Mouse (Mus musculus): ENCODE results near the gene Stau1. TPM values are rescaled to one million over a fixed set of nuclear protein-coding genes. Genes with fewer than 3 reads are reported as not detected.
"Not testable (repeated sequence)": the region's sequence is repeated elsewhere in the genome, so short reads cannot be mapped to it uniquely, and the experiment has no call there.

The Stau1 gene
- polyA plus RNA-seq, 1 experiment from 2014 or later, result 96.1 TPM

GRCm38 (mm10) chr2:167009483-167009882 lies 13.4 kb upstream of the Stau1 start:
- Histone ChIP-seq H3K36me3 (replicated peaks) (no peaks in the 10 kb centered on the region), H3K9me3 (no peaks in the 10 kb centered on the region)
- 82% methylated on average over 4 of the region's 4 CpGs for WGBS

GRCm38 (mm10) chr2:167007565-167007964 lies 11.5 kb upstream of the Stau1 start:
- DNase-seq (ENCODE audit: low spot score); H3K36me3 ChIP-seq (replicated peaks): not testable (repeated sequence)
- WGBS, result 78% methylated on average over 4 of the region's 4 CpGs

More at GRCm38 (mm10) chr2:167009483-167009882, 13.4 kb upstream of the Stau1 start:
- no peak for DNase-seq (ENCODE audit: low spot score)
- Histone ChIP-seq H3K4me3 (no peak overlapping the region), H3K27ac (replicated peaks) (no peak overlapping the region), H3K27me3 (replicated peaks; ENCODE audit: low read depth, poor library complexity, severe bottlenecking) (no peaks in the 10 kb centered on the region), H3K4me1 (no peaks in the 10 kb centered on the region)

GRCm38 (mm10) chr2:167007001-167007491 lies 10.9 kb upstream of the Stau1 start:
- DNase-seq (ENCODE audit: low spot score), result no peak
- H3K36me3 ChIP-seq (replicated peaks), result no peaks in the 10 kb centered on the region
- H3K4me3 ChIP-seq, result no peak overlapping the region
- no peaks in the 10 kb centered on the region for H3K4me1 ChIP-seq
- no peak overlapping the region for H3K27ac ChIP-seq (replicated peaks)
- H3K27me3 ChIP-seq (replicated peaks; ENCODE audit: low read depth, poor library complexity, severe bottlenecking), result no peaks in the 10 kb centered on the region
- no peaks in the 10 kb centered on the region for H3K9me3 ChIP-seq
- 79% methylated on average over 13 of the region's 13 CpGs for WGBS

More at GRCm38 (mm10) chr2:167007565-167007964, 11.5 kb upstream of the Stau1 start:
- H3K27me3 ChIP-seq (replicated peaks; ENCODE audit: low read depth, poor library complexity, severe bottlenecking); H3K9me3 ChIP-seq; H3K27ac ChIP-seq (replicated peaks); H3K4me1 ChIP-seq; H3K4me3 ChIP-seq: not testable (repeated sequence)

GRCm38 (mm10) chr2:167006355-167006754 lies 10.3 kb upstream of the Stau1 start:
- no peak overlapping the region for H3K27ac ChIP-seq (replicated peaks)
- no peaks in the 10 kb centered on the region for H3K27me3 ChIP-seq (replicated peaks; ENCODE audit: low read depth, poor library complexity, severe bottlenecking)
- no peaks in the 10 kb centered on the region for H3K4me1 ChIP-seq
- H3K9me3 ChIP-seq, result no peaks in the 10 kb centered on the region
- H3K4me3 ChIP-seq, result no peak overlapping the region
- DNase-seq (ENCODE audit: low spot score), result no peak
- WGBS, result 92% methylated on average over 2 of the region's 2 CpGs
- no peaks in the 10 kb centered on the region for H3K36me3 ChIP-seq (replicated peaks)

DNA sequence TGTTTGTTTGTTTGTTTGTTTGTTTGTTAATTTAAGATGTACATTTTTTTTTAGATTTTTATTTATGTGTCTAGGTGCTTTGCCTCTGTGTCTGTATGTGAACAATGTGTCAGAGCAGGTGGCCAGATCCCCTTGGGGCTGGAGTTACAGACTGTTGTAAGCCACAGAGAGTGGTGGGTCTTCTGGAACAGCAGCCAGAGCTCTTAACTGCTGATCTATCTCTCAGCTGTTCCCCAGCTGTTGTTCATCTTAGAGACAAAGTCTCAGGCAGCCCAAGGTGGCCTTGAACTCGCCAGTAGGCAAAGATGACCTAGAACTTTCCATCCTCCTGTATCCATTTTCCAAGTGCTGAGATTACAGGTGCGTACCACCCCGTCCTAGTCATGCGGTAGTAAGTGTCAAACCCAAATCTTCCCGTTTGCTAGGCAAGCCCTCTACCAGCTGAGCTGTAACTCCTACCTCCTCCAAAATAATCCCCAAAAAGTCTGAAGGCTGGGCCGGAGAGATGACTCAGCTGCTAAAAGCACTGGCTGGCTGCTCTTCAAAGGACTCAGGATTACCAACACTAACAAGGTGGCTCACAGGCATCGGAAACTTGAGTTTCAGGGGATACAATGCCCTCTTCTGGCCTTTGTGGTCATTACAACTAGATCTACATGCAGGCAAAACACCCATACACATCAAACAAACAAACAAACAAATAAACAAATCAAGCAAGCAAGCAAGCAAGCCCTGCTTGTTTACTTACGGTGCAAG lies 8.2 kb upstream of the Stau1 start:
- Histone ChIP-seq H3K27me3 (replicated peaks; ENCODE audit: low read depth, poor library complexity, severe bottlenecking) (no peaks in the 10 kb centered on the region), H3K27ac (replicated peaks) (no peak overlapping the region), H3K4me1 (no peaks in the 10 kb centered on the region), H3K36me3 (replicated peaks) (no peaks in the 10 kb centered on the region), H3K4me3 (no peak overlapping the region), H3K9me3 (no peaks in the 10 kb centered on the region)
- DNase-seq (ENCODE audit: low spot score), result peak; percentile 56
- 50% methylated on average over 8 of the region's 8 CpGs for WGBS

GRCm38 (mm10) chr2:167001486-167001885 lies 5.4 kb upstream of the Stau1 start:
- DNase-seq (ENCODE audit: low spot score), result peak; percentile 16
- WGBS, result 73% methylated on average over 9 of the region's 9 CpGs
- H3K36me3 ChIP-seq (replicated peaks), result no peaks in the 10 kb centered on the region
- H3K4me1 ChIP-seq, result peaks cover 4% of the 10 kb centered on the region
- no peaks in the 10 kb centered on the region for H3K9me3 ChIP-seq
- no peak overlapping the region for H3K27ac ChIP-seq (replicated peaks)
- H3K4me3 ChIP-seq, result no peak overlapping the region
- H3K27me3 ChIP-seq (replicated peaks; ENCODE audit: low read depth, poor library complexity, severe bottlenecking), result no peaks in the 10 kb centered on the region

GRCm38 (mm10) chr2:166996533-166996894 lies 415 bp upstream of the Stau1 start:
- Histone ChIP-seq H3K27ac (replicated peaks) (peak overlapping the region; percentile 97), H3K27me3 (replicated peaks; ENCODE audit: low read depth, poor library complexity, severe bottlenecking) (no peaks in the 10 kb centered on the region), H3K36me3 (replicated peaks) (no peaks in the 10 kb centered on the region), H3K4me3 (peak overlapping the region; percentile 100), H3K4me1 (peaks cover 41% of the 10 kb centered on the region), H3K9me3 (no peaks in the 10 kb centered on the region)
- DNase-seq (ENCODE audit: low spot score), result no peak
- WGBS, result 44% methylated on average over 8 of the region's 8 CpGs

DNA sequence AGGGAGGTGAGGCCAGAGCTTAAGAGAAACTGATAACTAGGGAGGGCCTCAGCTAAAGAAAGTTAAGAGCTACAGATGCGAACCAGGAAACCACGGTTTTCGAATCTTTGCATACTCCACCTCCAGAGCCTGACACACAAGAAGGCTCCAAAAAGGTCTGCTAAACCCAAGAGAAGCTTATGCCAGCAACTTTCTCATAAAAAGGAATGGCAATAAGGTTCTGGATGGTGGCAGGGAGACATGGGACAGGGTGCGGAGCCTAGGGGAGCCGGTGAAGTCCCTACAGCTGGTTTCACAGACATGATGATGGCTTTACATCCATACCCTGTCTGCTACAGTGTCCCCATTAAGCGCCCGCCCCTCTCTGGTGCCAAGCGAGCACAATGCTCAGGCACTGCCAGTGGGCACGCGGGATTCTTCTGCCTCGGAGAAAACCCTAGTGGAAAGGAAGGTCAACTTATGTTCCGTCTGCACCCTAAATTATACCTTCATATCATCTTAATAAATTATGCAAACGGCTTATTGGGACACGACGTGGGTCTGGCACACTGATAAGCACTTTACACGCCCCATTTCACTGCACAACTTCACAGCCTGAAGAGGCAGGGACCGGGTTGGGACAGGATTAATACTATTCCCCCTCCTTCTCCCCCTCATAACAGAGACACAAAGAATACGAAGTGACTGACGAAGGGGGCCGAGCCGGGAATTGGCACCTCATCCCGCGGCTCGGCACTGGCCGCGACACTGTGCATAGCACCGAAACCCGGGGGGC lies 891 bp downstream of the Stau1 start:
- 7% methylated on average over 28 of the region's 28 CpGs for WGBS
- Histone ChIP-seq H3K9me3 (no peaks in the 10 kb centered on the region), H3K36me3 (replicated peaks) (no peaks in the 10 kb centered on the region), H3K4me3 (peak overlapping the region; percentile 100), H3K27me3 (replicated peaks; ENCODE audit: low read depth, poor library complexity, severe bottlenecking) (no peaks in the 10 kb centered on the region), H3K4me1 (peaks cover 42% of the 10 kb centered on the region), H3K27ac (replicated peaks) (peak overlapping the region; percentile 97)
- peak; percentile 29 for DNase-seq (ENCODE audit: low spot score)

- Histone ChIP-seq H3K27ac (replicated peaks) (no peak overlapping the region), H3K9me3 (no peaks in the 10 kb centered on the region)
Measured at GRCm38 (mm10) chr2:166991945-166992344, 4.2 kb downstream of the Stau1 start.

GRCm38 (mm10) chr2:166990861-166991260 lies 5.2 kb downstream of the Stau1 start:
- Histone ChIP-seq H3K9me3 (no peaks in the 10 kb centered on the region), H3K36me3 (replicated peaks) (0 out of 2 replicates have a peak, but pooled peaks cover 4% of the 10 kb centered on the region), H3K4me1 (peaks cover 44% of the 10 kb centered on the region), H3K27me3 (replicated peaks; ENCODE audit: low read depth, poor library complexity, severe bottlenecking) (no peaks in the 10 kb centered on the region), H3K4me3 (no peak overlapping the region), H3K27ac (replicated peaks) (no peak overlapping the region)
- 90% methylated on average over 7 of the region's 7 CpGs for WGBS
- DNase-seq (ENCODE audit: low spot score), result no peak

More at GRCm38 (mm10) chr2:166991945-166992344, 4.2 kb downstream of the Stau1 start:
- Histone ChIP-seq H3K4me3 (no peak overlapping the region), H3K27me3 (replicated peaks; ENCODE audit: low read depth, poor library complexity, severe bottlenecking) (no peaks in the 10 kb centered on the region), H3K4me1 (peaks cover 52% of the 10 kb centered on the region), H3K36me3 (replicated peaks) (0 out of 2 replicates have a peak, but pooled peaks cover 4% of the 10 kb centered on the region)
- DNase-seq (ENCODE audit: low spot score), result no peak

- 0 out of 2 replicates have a peak, but pooled peaks cover 4% of the 10 kb centered on the region for H3K9me3 ChIP-seq
- no peak for DNase-seq (ENCODE audit: low spot score)
- H3K36me3 ChIP-seq (replicated peaks), result peaks cover 9% of the 10 kb centered on the region
- H3K4me1 ChIP-seq, result no peaks in the 10 kb centered on the region
- no peak overlapping the region for H3K4me3 ChIP-seq
- H3K27me3 ChIP-seq (replicated peaks; ENCODE audit: low read depth, poor library complexity, severe bottlenecking), result no peaks in the 10 kb centered on the region
- H3K27ac ChIP-seq (replicated peaks), result no peak overlapping the region
- 79% methylated on average over 4 of the region's 4 CpGs for WGBS
Measured at GRCm38 (mm10) chr2:166983351-166983894, 12.7 kb downstream of the Stau1 start.

- 82% methylated on average over 2 of the region's 2 CpGs for WGBS
- Histone ChIP-seq H3K4me3 (no peak overlapping the region), H3K9me3 (0 out of 2 replicates have a peak, but pooled peaks cover 4% of the 10 kb centered on the region), H3K4me1 (peaks cover 26% of the 10 kb centered on the region), H3K27me3 (replicated peaks; ENCODE audit: low read depth, poor library complexity, severe bottlenecking) (no peaks in the 10 kb centered on the region), H3K36me3 (replicated peaks) (peaks cover 9% of the 10 kb centered on the region), H3K27ac (replicated peaks) (no peak overlapping the region)
- DNase-seq (ENCODE audit: low spot score), result no peak
Measured at GRCm38 (mm10) chr2:166980161-166980560, 15.9 kb downstream of the Stau1 start.
